Mouse (Mus musculus): ENCODE data around the gene Birc5.

- TF ChIP-seq IRF4 (IDR thresholded peaks at IDR 0.05; ENCODE audit: low read depth, low read length) (no peak), CTCF (conservative IDR thresholded peaks at IDR 0.05 in 1 of 2, IDR thresholded peaks at IDR 0.05 in 1 of 2; ENCODE audit: low read depth in 2 of 2, low read length in 2 of 2) (no peak), EP300 (IDR thresholded peaks at IDR 0.05; ENCODE audit: low read length) (no peak), ETS1 (conservative IDR thresholded peaks at IDR 0.05; ENCODE audit: low read depth, low read length) (no peak), USF1 (IDR thresholded peaks at IDR 0.05; ENCODE audit: low read depth, low read length) (no peak), MXI1 (IDR thresholded peaks at IDR 0.05; ENCODE audit: low read depth, low read length) (no peak), POLR2A (IDR thresholded peaks at IDR 0.05; ENCODE audit: low read depth, low read length) (no peak), ZKSCAN1 (IDR thresholded peaks at IDR 0.05; ENCODE audit: borderline replicate concordance, low read depth, low read length) (no peak), CHD2 (IDR thresholded peaks at IDR 0.05; ENCODE audit: low read length) (no peak), ZC3H11A (IDR thresholded peaks at IDR 0.05; ENCODE audit: low read depth, low read length) (no peak), POLR2AphosphoS2 (IDR thresholded peaks at IDR 0.05; ENCODE audit: low read depth, low read length) (no peak), MAX (IDR thresholded peaks at IDR 0.05; ENCODE audit: low read length) (no peak), HCFC1 (IDR thresholded peaks at IDR 0.05; ENCODE audit: low read depth, low read length) (no peak), TBP (conservative IDR thresholded peaks at IDR 0.05; ENCODE audit: low read depth, low read length) (no peak)
Measured at GRCm38 (mm10) chr11:117880336-117880976, 31.4 kb downstream of the Birc5 start.

Data from CH12.LX (cell line).